Mouse (Mus musculus) layer of hippocampus, adult 2 months (tissue): ENCODE results near the gene Wnk2. TPM values are rescaled to one million over a fixed set of nuclear protein-coding genes. Genes with fewer than 3 reads are reported as not detected.

Experiments
- DNase-seq, 2 experiments: peaks; one replicate each; pipeline ENCODE4 v3.0.0; 2022; ENCODE audit warnings: low spot score in 2 of 2
- H3K27ac ChIP-seq: fragments of 200-600 bp; 2 replicates; pipeline ENCODE4 v1.8.1; 2022
- H3K4me3 ChIP-seq: fragments of 200-600 bp; 2 replicates; pipeline ENCODE4 v1.8.1; 2022; ENCODE audit warnings: mild to moderate bottlenecking
- CTCF ChIP-seq: fragments of 200-600 bp; conservative IDR thresholded peaks from 2 replicates; pipeline ENCODE4 v1.8.1; 2022; ENCODE audit warnings: antibody characterized with exemption, mild to moderate bottlenecking, moderate library complexity
- total RNA-seq, 2 experiments: library from RNA; stranded (reverse); gene quantifications; 2 replicates each; pipeline ENCODE4 v1.2.3; 2021

The Wnk2 gene
- total RNA-seq, 2 experiments from 2014 or later: 99.2 to 101 TPM

GRCm38 (mm10) chr13:49146040-49146697 lies 1.6 kb downstream of the Wnk2 start:
- peak overlapping the region; percentile 92 for H3K4me3 ChIP-seq
- DNase-seq: no peak
- no peak for TF ChIP-seq CTCF
- H3K27ac ChIP-seq: peak overlapping the region; percentile 96

GRCm38 (mm10) chr13:49145396-49145795 lies 2.4 kb downstream of the Wnk2 start:
- no peak for TF ChIP-seq CTCF
- peak overlapping the region; percentile 92 for H3K4me3 ChIP-seq
- DNase-seq: no peak
- peak overlapping the region; percentile 96 for H3K27ac ChIP-seq

GRCm38 (mm10) chr13:49144451-49144850 lies 3.4 kb downstream of the Wnk2 start:
- Histone ChIP-seq H3K4me3 (peak overlapping the region; percentile 43), H3K27ac (peak overlapping the region; percentile 96)
- DNase-seq: no peak
- TF ChIP-seq CTCF: no peak

- no peak for DNase-seq
- TF ChIP-seq CTCF: no peak
- H3K4me3 ChIP-seq: no peak overlapping the region
- H3K27ac ChIP-seq: peak overlapping the region; percentile 96
Measured at GRCm38 (mm10) chr13:49143323-49143722, 4.5 kb downstream of the Wnk2 start.

GRCm38 (mm10) chr13:49142396-49142795 lies 5.4 kb downstream of the Wnk2 start:
- Histone ChIP-seq H3K4me3 (no peak overlapping the region), H3K27ac (peak overlapping the region; percentile 96; the same call in 1 of the 2 replicates)
- TF ChIP-seq CTCF: no peak
- no peak for DNase-seq

- Histone ChIP-seq H3K27ac (no peak overlapping the region), H3K4me3 (no peak overlapping the region)
- no peak for DNase-seq
- TF ChIP-seq CTCF: no peak
Measured at GRCm38 (mm10) chr13:49140567-49140966, 7.2 kb downstream of the Wnk2 start.

GRCm38 (mm10) chr13:49134491-49134890 lies 13.3 kb downstream of the Wnk2 start:
- no peak for TF ChIP-seq CTCF
- no peak overlapping the region for H3K4me3 ChIP-seq
- no peak for DNase-seq
- no peak overlapping the region for H3K27ac ChIP-seq

- no peak overlapping the region for H3K27ac ChIP-seq
- TF ChIP-seq CTCF: no peak
- no peak overlapping the region for H3K4me3 ChIP-seq
- no peak for DNase-seq
Measured at GRCm38 (mm10) chr13:49133125-49133524, 14.7 kb downstream of the Wnk2 start.

- H3K4me3 ChIP-seq: no peak overlapping the region
- TF ChIP-seq CTCF: no peak
- no peak for DNase-seq
- peak overlapping the region; percentile 79 for H3K27ac ChIP-seq
Measured at GRCm38 (mm10) chr13:49131946-49132687, 15.7 kb downstream of the Wnk2 start.

- DNase-seq: no peak
- no peak overlapping the region for H3K4me3 ChIP-seq
- no peak for TF ChIP-seq CTCF
- H3K27ac ChIP-seq: peak overlapping the region; percentile 79
Measured at GRCm38 (mm10) chr13:49131342-49131855, 16.4 kb downstream of the Wnk2 start.

GRCm38 (mm10) chr13:49129845-49130244 lies 18.0 kb downstream of the Wnk2 start:
- peak; percentile 56 to 59 for DNase-seq
- Histone ChIP-seq H3K4me3 (peak overlapping the region; percentile 20; the same call in 1 of the 2 replicates), H3K27ac (peak overlapping the region; percentile 79)

GRCm38 (mm10) chr13:49129154-49129553 lies 18.7 kb downstream of the Wnk2 start:
- DNase-seq: no peak
- TF ChIP-seq CTCF: no peak
- no peak overlapping the region for H3K4me3 ChIP-seq
- peak overlapping the region; percentile 79 for H3K27ac ChIP-seq

More at GRCm38 (mm10) chr13:49129845-49130244, 18.0 kb downstream of the Wnk2 start:
- no peak for TF ChIP-seq CTCF

GRCm38 (mm10) chr13:49127844-49128631 lies 19.8 kb downstream of the Wnk2 start:
- no peak for DNase-seq
- TF ChIP-seq CTCF: no peak
- Histone ChIP-seq H3K4me3 (no peak overlapping the region), H3K27ac (peak overlapping the region; percentile 64)
